Mouse (Mus musculus) left cerebral cortex, adult 8-10 months (tissue): ENCODE data around the gene Pus7. TPM values are rescaled to one million over a fixed set of nuclear protein-coding genes. Genes with fewer than 3 reads are reported as not detected.

ENCODE experiments used
- DNase-seq, 2 experiments: peaks; one replicate each; pipeline ENCODE4 v3.0.0; 2022; ENCODE audit warnings: low spot score in 2 of 2
- total RNA-seq, 4 experiments: library from RNA; stranded (reverse); gene quantifications; 2 replicates each; pipeline ENCODE4 v1.2.4; 2022

Pus7 gene
- total RNA-seq: 10 to 100 TPM; 15.7 to 22.8 (median 17.8) TPM

GRCm38 (mm10) chr5:23782931-23783877, at the start of gene Pus7:
Pus7 (minus strand) TSS chr5:23783711.
- peak; percentile 43 to 77 for DNase-seq

- no peak for DNase-seq
Measured at GRCm38 (mm10) chr5:23830897-23831752, 47.6 kb upstream of the Pus7 start.

- DNase-seq: no peak
Measured at GRCm38 (mm10) chr5:23826321-23827004, 43.0 kb upstream of the Pus7 start.

- DNase-seq: no peak
Measured at GRCm38 (mm10) chr5:23824171-23824733, 40.7 kb upstream of the Pus7 start.

- DNase-seq: no peak
Measured at GRCm38 (mm10) chr5:23822306-23822705, 38.8 kb upstream of the Pus7 start.

- DNase-seq: peak in 1 of 2 experiments; percentile 16
Measured at GRCm38 (mm10) chr5:23816681-23817080, 33.2 kb upstream of the Pus7 start.

- DNase-seq: no peak
Measured at GRCm38 (mm10) chr5:23814841-23815240, 31.3 kb upstream of the Pus7 start.

- no peak for DNase-seq
Measured at GRCm38 (mm10) chr5:23792726-23793125, 9.2 kb upstream of the Pus7 start.

- DNase-seq: no peak
Measured at GRCm38 (mm10) chr5:23789078-23789612, 5.6 kb upstream of the Pus7 start.

GRCm38 (mm10) chr5:23788390-23788830, 4.9 kb upstream of the Pus7 start:
- DNase-seq: no peak

GRCm38 (mm10) chr5:23787536-23788389, 4.3 kb upstream of the Pus7 start, which contains the start of gene Rint1:
Rint1 (plus strand) TSS chr5:23787711.
- peak; percentile 84 to 93 for DNase-seq

- DNase-seq: no peak
Measured at GRCm38 (mm10) chr5:23782051-23782810, 1.3 kb downstream of the Pus7 start.

- DNase-seq: no peak
Measured at GRCm38 (mm10) chr5:23781172-23781571, 2.3 kb downstream of the Pus7 start.

GRCm38 (mm10) chr5:23780516-23780915, 3.0 kb downstream of the Pus7 start:
- DNase-seq: no peak

- DNase-seq: no peak
Measured at GRCm38 (mm10) chr5:23774186-23774585, 9.3 kb downstream of the Pus7 start.

GRCm38 (mm10) chr5:23771105-23771504, 12.4 kb downstream of the Pus7 start:
- DNase-seq: no peak

- DNase-seq: peak; percentile 18 to 53
Measured at GRCm38 (mm10) chr5:23764557-23764956, 19.0 kb downstream of the Pus7 start.

GRCm38 (mm10) chr5:23762531-23762930, 21.0 kb downstream of the Pus7 start:
- no peak for DNase-seq

GRCm38 (mm10) chr5:23758633-23759032, 24.9 kb downstream of the Pus7 start:
- DNase-seq: no peak
